Comparison of ENCODE assay signal across 18 mouse cellular contexts in genomic region chr6:32475958-32476357, GRCm38 (mm10).
DNase-seq lines count a peak whose midpoint lies in the region.
"Had no signal": no experiment of that assay in that cellular context is flagged by ENCODE, and none has a peak within 500 bp of the region (broad histone marks: within the 10 kb centered on the region; RNA-seq: fewer than 3 reads in every experiment).

No protein-coding gene starts in this region.

- peaks cover 27% of the 10 kb centered on the region for H3K4me1 ChIP-seq in hindbrain, embryonic 10.5 days (replicated peaks)

- DNase-seq in frontal cortex, adult 2 months (ENCODE audit: extremely low spot score in 1 of 2, low spot score in 1 of 2), result peak; percentile 55 to 76
- DNase-seq in frontal cortex, postnatal 14 days (ENCODE audit: low spot score in 2 of 2), result no peak
- peak; percentile 44 for DNase-seq in layer of hippocampus, adult 9-11 months
- no peak for DNase-seq in layer of hippocampus, postnatal 25 days (ENCODE audit: extremely low spot score in 1 of 2, low spot score in 1 of 2)
- DNase-seq in brain, adult 2 months (ENCODE audit: low read depth, low spot score), result peak; percentile 83
- DNase-seq in left cerebral cortex, postnatal 14 days (ENCODE audit: low spot score in 2 of 2), result peak; percentile 55 to 78
- no peak for DNase-seq in adrenal gland, postnatal 25 days
- DNase-seq in hindbrain, embryonic 10.5 days (ENCODE audit: low spot score), result no peak
- DNase-seq: cerebellum, postnatal 10 days; lung, adult 2 months; thymus, adult 18-20 months had no signal

- intact Hi-C loops in left cerebral cortex, postnatal 14 days (cut with DNase I), result no loop called here

- H3K36me3 ChIP-seq in hindbrain, embryonic 10.5 days, result no peaks in the 10 kb centered on the region
- H3K36me3 ChIP-seq: intestine, embryonic 15.5 days; limb, embryonic 10.5 days; neural tube, embryonic 12.5 days had no signal

- 92% methylated on average over 4 of the region's 4 CpGs for WGBS in hindbrain, embryonic 10.5 days

- no peaks in the 10 kb centered on the region for H3K27me3 ChIP-seq in hindbrain, embryonic 10.5 days (ENCODE audit: insufficient read depth, poor library complexity, severe bottlenecking)
- H3K27me3 ChIP-seq: intestine, embryonic 15.5 days; neural tube, embryonic 12.5 days; Patski had no signal

- no peak overlapping the region for H3K4me3 ChIP-seq in hindbrain, embryonic 10.5 days
- H3K4me3 ChIP-seq: intestine, embryonic 15.5 days; limb, embryonic 10.5 days; neural tube, embryonic 12.5 days had no signal

- H3K27ac ChIP-seq in hindbrain, embryonic 10.5 days, result no peak overlapping the region
- H3K27ac ChIP-seq: hindbrain, embryonic 14.5 days; intestine, embryonic 15.5 days; kidney, postnatal 0 days; limb, embryonic 10.5 days; macrophage; neural tube, embryonic 12.5 days had no signal

- H3K9me3 ChIP-seq in hindbrain, embryonic 10.5 days, result no peaks in the 10 kb centered on the region
- H3K9me3 ChIP-seq: intestine, embryonic 15.5 days; limb, embryonic 10.5 days; neural tube, embryonic 12.5 days had no signal

Comparison
In these comparisons a context has a peak if more than half of its experiments do, and no peak if none do; other contexts are left out.
1. DNase-seq: peak in frontal cortex, adult 2 months (2 of 2), layer of hippocampus, adult 9-11 months (single experiment), brain, adult 2 months (single experiment) and left cerebral cortex, postnatal 14 days (2 of 2); none in frontal cortex, postnatal 14 days (0 of 2), layer of hippocampus, postnatal 25 days (0 of 2), adrenal gland, postnatal 25 days (single experiment) and hindbrain, embryonic 10.5 days (single experiment).